Mouse (Mus musculus): ENCODE measurements around the gene Miga2.
"Not testable (repeated sequence)": the region's sequence is repeated elsewhere in the genome, so short reads cannot be mapped to it uniquely, and the experiment has no call there.

Miga2 gene

GRCm38 (mm10) chr2:30417154-30417553 lies 53.1 kb downstream of the Miga2 start:
- not testable (repeated sequence) for DNase-seq (ENCODE audit: low read depth in 2 of 2, low spot score in 2 of 2)

GRCm38 (mm10) chr2:30417595-30418165 lies 53.6 kb downstream of the Miga2 start:
- DNase-seq (ENCODE audit: low read depth in 2 of 2, low spot score in 2 of 2) = no peak

DNA sequence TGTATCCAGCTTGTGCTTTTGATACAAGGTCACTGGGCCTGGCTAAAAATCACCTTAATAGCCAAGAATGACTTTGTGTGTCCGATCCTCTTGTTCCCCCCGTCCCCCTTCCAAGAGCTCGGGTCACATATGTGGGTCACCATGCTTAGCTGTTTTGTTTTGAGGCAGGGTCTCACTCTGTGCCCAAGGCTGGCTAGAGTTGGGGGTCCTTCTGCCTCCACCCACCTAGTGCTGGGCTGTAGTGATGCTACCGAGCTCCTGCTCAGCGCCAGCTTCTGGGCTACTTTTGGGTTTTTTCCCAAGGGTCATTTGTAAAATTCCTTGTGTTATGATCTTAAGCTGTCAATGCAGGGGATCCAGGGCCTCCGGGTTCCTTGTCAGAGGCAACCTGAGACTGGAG lies 54.2 kb downstream of the Miga2 start:
- DNase-seq (ENCODE audit: low read depth in 2 of 2, low spot score in 2 of 2) = no peak

- DNase-seq (ENCODE audit: low read depth in 2 of 2, low spot score in 2 of 2) = no peak
Measured at GRCm38 (mm10) chr2:30419112-30419511, 55.1 kb downstream of the Miga2 start.

DNA sequence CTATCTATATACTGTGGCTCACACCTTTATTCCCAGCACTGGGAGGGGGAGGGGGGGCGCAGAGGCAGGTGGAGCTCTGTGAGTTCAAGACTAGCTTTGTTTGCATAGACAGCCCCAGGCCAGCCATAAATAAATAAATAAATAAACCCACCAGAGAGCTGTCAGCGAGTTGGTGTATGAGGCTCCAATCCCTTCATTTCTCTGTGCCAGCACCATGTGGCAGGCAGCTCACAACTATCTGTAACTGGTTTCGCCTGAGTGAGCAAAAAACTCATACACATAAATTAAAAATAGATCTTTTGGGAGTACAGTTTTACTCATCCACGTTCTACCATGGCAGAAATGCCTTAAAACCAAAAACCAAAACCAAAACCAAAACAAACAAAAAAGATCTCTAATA lies 57.4 kb downstream of the Miga2 start:
- no peak for DNase-seq (ENCODE audit: low read depth in 2 of 2, low spot score in 2 of 2)

GRCm38 (mm10) chr2:30429156-30429555 lies 65.1 kb downstream of the Miga2 start:
- no peak for DNase-seq (ENCODE audit: low read depth in 2 of 2, low spot score in 2 of 2)

Measured in CD8-positive naive resting alpha-beta T cell, adult 2 months (primary cell).